Mouse (Mus musculus) WW6 (cell line): ENCODE measurements around the gene Ptges3.
"Not testable (repeated sequence)": the region's sequence is repeated elsewhere in the genome, so short reads cannot be mapped to it uniquely, and the experiment has no call there.

Source experiments
- DNase-seq: peaks from one replicate; pipeline ENCODE4 v3.0.0-alpha.2; 2013; ENCODE audit warnings: low read depth, low spot score

The Ptges3 gene

DNA sequence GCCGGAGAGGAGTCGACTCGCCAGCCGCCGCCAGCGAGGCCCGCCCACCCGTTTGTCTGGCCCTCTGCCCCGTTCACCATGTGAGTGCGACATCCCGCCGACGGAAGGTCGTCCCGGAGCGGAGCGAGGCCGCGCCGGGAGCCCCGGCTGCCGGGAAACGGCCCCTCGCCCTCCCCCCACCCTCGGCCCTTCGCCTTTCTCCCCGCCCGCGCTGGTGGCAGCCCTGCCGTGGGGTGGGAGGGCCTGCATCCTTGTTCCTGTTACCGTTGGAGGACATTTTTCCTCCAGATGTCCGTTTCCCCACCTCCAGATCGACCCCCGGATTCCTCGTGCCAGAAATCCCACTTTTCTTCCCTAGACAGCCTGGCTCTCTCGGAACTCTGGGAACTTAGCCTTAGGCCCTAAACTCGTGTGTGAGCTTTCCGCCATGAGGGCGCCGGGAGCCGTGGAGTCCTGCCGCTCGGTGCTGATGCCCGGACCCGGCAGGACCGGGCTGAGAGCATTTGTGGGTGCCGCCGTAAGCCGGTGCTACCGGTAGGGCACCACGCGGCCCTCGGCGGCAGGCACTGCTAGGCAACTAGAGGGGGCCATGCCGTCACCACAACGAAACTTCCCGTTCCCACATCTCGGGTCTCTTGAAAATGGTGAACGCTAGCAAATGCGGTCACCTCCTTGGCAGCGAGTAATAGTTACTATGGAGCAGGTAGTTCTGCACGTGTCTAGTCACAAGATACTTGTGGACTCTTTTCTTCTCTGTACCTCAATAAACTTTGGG, 640 bp downstream of the Ptges3 start:
- DNase-seq: no peak

DNA sequence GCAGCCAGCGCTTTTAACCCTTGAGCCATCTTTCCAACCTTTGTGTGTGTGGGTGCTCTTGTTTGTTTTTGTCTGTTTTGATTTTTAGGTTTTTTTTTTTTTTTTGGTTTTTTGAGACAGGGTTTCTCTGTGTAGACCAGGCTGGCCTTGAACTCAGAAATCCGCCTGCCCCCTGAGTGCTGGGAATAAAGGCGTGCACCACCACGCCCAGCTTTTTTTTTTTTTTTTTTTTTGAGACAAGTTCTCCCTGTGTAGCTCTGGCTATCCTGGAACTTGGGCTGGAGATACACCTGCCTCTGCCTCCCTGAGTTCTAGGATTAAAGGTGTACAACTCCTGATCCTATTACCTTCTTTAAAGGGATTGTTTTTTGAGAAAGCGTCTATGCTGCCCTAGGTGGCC, 2.4 kb downstream of the Ptges3 start:
- DNase-seq: no peak

GRCm38 (mm10) chr10:128062221-128062989, 3.7 kb downstream of the Ptges3 start:
- no peak for DNase-seq

DNA sequence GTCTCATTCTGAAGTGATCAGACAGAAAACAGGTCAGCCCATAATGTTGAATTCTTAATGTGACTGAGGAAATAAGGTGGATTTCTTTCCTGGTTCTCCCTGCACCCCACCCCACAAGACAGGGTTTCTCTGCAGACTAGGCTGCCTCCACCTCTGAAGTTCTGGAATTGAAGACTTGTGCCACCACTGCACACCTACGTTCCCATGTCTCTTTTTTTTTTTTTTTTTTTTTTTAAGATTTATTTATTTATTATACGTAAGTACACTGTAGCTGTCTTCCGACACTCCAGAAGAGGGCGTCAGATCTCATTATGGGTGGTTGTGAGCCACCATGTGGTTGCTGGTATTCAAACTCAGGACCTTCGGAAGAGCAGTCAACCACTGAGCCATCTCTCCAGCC, 7.3 kb downstream of the Ptges3 start:
- no peak for DNase-seq

GRCm38 (mm10) chr10:128069201-128069600, 10.4 kb downstream of the Ptges3 start:
- no peak for DNase-seq

GRCm38 (mm10) chr10:128070432-128070831, 11.7 kb downstream of the Ptges3 start:
- not testable (repeated sequence) for DNase-seq

DNA sequence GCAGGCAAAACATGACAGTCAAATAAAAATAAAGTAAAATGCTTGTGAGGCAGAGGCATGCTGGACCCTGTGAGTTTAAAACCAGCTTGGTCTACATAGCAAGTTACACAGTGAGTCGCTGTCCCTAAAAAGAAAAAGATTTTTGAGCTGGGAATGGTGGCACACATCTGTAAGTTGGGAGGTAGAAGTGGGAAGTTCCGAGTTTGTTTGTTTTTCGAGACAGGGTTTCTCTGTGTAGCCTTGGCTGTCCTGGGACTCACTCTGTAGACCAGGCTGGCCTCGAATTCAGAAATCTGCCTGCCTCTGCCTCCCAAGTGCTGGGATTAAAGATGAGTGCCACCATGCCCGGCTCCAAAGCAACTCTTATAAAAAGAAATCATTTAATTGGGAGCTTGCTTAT, 19.5 kb downstream of the Ptges3 start:
- not testable (repeated sequence) for DNase-seq

GRCm38 (mm10) chr10:128080496-128080895, 21.7 kb downstream of the Ptges3 start:
- no peak for DNase-seq

DNA sequence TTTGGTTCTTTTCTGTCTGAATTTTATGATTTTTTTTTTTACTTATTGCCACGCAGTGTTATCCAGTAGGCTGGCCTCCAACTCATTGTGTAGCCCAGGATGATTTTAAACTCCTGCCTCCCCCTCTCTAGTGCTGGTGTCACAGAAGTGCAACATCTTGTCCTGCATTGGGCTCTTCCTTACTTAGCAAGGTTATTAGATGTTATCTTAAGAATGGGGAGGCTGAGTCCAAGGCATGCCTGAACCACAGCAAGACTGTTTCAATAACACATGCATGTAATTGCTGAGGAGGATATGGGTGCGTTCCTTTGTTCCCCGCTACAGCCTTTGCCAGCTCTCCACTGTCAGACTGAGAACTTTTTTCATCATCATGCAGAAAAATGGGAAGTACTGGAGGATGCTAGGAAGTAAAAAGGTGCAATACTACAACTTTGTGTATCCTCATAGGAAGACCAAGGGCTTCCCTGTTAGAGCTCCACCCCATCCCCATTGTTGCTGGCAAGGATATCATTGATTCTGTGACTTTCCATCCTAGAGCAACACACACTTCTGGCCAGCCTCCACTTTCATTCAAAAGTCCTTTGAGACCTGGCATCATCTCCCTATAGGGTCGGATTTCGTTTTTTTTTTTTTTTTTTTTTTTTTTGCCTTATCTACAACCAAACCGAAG, 23.2 kb downstream of the Ptges3 start:
- DNase-seq: no peak

DNA sequence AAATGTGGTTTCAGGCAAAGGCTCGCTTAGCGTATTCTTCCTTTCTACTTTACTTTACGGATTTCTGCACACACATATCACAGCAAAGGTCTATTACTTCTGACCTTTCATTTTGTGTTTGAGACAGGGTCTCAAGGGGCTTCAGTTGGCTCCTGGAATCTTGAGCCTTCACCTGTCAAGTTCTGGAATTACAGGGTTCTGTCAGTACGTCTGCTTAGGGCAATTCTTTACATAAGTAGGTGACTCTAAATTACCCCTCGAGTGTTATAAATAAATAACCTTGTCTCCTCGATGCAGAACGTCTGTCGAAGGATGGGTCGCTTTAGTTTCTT, 23.7 kb downstream of the Ptges3 start:
- DNase-seq: no peak

DNA sequence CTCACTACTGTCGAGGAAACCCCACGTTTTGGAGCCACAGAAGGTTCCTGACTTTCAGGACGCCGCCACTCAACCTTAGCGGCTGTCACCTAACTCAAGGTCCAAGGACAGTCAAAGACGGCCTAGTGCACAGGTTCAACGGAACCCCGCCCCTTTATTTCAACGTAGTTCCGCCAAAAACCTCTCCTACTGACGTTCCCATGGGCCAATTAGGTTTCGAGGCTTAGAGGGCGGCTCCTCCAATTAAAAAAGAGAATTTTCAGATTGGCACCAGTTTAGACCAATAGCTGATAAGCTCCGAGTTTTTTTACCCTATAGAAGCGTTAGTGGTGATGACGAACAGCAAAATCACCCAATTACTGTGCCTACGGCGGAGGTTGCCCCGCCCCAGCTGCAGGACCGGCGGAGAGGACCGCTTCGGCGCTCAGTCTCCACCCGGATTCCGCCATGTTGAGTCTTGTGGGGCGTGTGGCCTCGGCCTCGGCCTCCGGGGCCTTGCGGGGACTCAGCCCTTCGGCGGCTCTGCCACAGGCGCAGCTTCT, 24.2 kb downstream of the Ptges3 start, which contains the start of gene Atp5b:
TSS of gene Atp5b (plus strand) at position 394 of the 542 bp plus-strand sequence.
- DNase-seq: peak; percentile 95

DNA sequence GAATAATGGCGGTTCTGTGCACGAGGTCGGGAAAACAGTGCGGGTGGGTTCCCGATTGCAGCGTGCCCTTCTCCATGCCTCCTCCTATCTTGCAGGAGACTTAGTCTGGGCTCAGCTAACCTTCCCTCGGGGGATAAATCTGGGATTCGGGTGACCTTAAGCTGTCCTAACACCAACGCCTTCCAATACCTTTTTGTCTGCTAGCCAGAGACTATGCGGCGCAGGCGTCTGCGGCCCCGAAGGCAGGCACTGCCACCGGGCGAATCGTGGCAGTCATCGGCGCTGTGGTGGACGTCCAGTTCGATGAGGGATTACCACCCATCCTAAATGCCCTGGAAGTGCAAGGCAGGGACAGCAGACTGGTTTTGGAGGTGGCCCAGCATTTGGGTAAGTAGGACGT, 24.9 kb downstream of the Ptges3 start:
- no peak for DNase-seq

- no peak for DNase-seq
Measured at GRCm38 (mm10) chr10:128084160-128084559, 25.4 kb downstream of the Ptges3 start.

- no peak for DNase-seq
Measured at GRCm38 (mm10) chr10:128086391-128086790, 27.6 kb downstream of the Ptges3 start.

DNA sequence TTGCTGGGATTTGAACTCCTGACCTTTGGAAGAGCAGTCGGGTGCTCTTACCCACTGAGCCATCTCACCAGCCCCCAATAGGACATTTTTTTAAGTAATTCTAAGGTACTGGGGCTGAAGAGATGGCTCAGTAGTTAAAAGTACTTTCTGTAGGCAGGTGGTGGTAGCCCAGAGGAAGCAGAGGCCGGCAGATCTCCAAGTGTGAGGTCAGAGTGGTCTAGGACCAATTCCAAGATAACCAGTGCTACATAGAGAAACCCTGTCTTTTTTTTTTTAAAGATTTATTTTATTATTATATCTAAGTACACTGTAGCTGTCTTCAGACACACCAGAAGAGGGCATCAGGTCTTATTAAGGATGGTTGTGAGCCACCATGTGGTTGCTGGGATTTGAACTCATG, 28.5 kb downstream of the Ptges3 start:
- not testable (repeated sequence) for DNase-seq

GRCm38 (mm10) chr10:128088181-128088580, 29.4 kb downstream of the Ptges3 start:
- no peak for DNase-seq

- no peak for DNase-seq
Measured at GRCm38 (mm10) chr10:128089842-128090241, 31.1 kb downstream of the Ptges3 start.

DNA sequence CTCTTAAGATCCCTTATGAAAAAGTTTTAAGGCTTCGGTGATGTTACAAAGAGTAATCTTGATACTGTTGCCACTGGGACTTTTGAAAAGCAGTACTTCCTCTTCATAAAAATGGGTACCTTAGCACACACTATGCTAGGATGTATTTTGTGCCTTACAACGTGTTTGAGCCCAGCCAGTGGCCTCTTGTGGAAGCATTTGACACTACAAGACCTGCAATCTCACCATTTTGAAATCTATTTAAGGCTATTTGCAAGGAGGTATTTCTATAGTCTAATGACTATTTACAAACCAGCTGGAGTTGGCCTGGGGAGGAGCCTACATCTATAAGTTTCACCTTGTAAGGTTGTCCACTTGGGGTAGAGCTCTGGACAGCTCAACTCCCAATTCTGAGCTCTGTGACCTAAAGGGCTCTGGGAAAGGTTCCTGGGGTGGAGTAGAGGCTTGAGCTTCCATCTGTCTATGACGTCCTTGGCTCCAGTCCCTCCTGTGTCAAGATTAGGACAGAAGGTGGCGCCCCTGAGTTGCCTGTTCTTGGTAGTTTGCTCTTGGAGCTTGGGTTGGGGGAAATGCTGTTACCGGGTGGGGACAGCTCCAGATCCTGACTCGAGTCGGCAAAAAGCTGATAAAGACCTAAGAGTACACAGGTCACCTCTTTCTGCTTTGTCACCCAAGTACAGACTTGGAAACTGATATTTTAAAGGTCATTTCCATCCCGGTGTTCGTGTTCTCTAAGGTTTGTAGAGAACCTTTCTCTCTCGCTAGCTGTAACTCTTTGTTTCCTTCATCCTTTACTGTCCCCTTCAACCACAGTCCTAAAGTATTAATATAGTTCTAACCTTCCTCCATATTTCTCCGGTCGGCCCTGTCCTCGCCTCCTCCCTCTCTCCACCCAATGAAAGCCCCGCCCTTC, 32.2 kb downstream of the Ptges3 start:
- peak; percentile 76 for DNase-seq

GRCm38 (mm10) chr10:128091564-128092505, 33.1 kb downstream of the Ptges3 start, which contains the start of gene Baz2a:
Gene Baz2a (plus strand): TSS chr10:128091577.
- DNase-seq: no peak
